Mouse (Mus musculus) small intestine, adult 2 months (tissue): ENCODE measurements around the gene Dnajc28. TPM values are rescaled to one million over a fixed set of nuclear protein-coding genes. Genes with fewer than 3 reads are reported as not detected.

Source experiments
- H3K27ac ChIP-seq: fragments of 200-500 bp; 2 replicates; pipeline ENCODE4 v1.5.1; 2012; ENCODE audit warnings: low read depth, low read length, control low read depth, inconsistent platforms; ENCODE audit not compliant: insufficient read depth
- H3K27me3 ChIP-seq: fragments of 200-500 bp; 2 replicates; pipeline ENCODE4 v1.6.1; 2012; ENCODE audit warnings: mild to moderate bottlenecking, moderate library complexity, low read length, inconsistent platforms; ENCODE audit not compliant: control insufficient read depth, insufficient read depth
- H3K36me3 ChIP-seq: fragments of 200-500 bp; 2 replicates; pipeline ENCODE4 v1.6.1; 2012; ENCODE audit warnings: mild to moderate bottlenecking, low read length, control low read depth, inconsistent platforms; ENCODE audit not compliant: control insufficient read depth, insufficient read depth
- H3K4me1 ChIP-seq: fragments of 200-500 bp; 2 replicates; pipeline ENCODE4 v1.6.1; 2012; ENCODE audit warnings: low read length, inconsistent platforms, mixed read lengths; ENCODE audit not compliant: control insufficient read depth, insufficient read depth, insufficient read length
- H3K4me3 ChIP-seq: fragments of 200-500 bp; 2 replicates; pipeline ENCODE4 v1.5.1; 2012; ENCODE audit warnings: low read depth, mild to moderate bottlenecking, control low read depth, inconsistent platforms, low read length, moderate library complexity
- CTCF ChIP-seq: fragments of 200-500 bp; IDR thresholded peaks from 2 replicates; pipeline ENCODE4 v1.5.1; 2012; ENCODE audit warnings: low read depth, mild to moderate bottlenecking, control low read depth, inconsistent platforms, low read length, moderate library complexity, mixed read lengths; ENCODE audit not compliant: insufficient replicate concordance, insufficient read length; ENCODE audit errors: extremely low read depth
- POLR2A ChIP-seq: fragments of 200-500 bp; IDR thresholded peaks from 2 replicates; pipeline ENCODE4 v1.6.1; 2012; ENCODE audit warnings: low read depth, mild to moderate bottlenecking, control low read depth, inconsistent platforms, low read length, moderate library complexity
- WGBS: fragments of 180-500 bp; shearing (Covaris S2); methylation state at CpG from one replicate; pipeline ENCODE4 v1.1.7; 2018; 5-methylcytosine and 5-hydroxymethylcytosine counted together
- polyA plus RNA-seq: library from polyadenylated mRNA; depleted of rRNA; stranded (reverse); fragments of >200 nt; gene quantifications from 2 replicates; pipeline ENCODE4 v1.2.3, GENCODE M21; 2012

Gene Dnajc28
- polyA plus RNA-seq, 1 experiment, result 0.47 TPM

DNA sequence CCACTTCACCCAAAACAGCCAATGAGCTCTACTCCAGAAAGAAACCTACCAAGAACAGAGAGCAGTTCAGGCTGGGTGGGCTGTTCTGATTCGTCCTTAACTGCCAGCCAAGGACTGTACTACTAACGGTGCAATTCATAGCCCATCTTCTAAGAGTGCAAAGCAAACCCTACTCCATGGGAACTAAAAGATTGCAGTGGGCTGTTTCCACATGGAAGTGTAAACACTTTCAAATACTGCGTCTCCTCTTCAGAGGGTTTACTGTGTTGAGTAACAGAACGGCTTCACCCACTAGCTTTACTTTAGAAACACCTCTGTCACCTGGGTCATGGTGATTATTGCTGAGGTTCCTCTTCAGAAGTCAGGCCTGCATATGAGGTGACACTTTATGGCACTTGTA lies 17.7 kb downstream of the Dnajc28 start:
- no peaks in the 10 kb centered on the region for H3K27me3 ChIP-seq
- H3K27ac ChIP-seq, result no peak overlapping the region
- TF ChIP-seq CTCF (no peak), POLR2A (no peak)
- H3K36me3 ChIP-seq, result no peaks in the 10 kb centered on the region
- H3K4me3 ChIP-seq, result no peak overlapping the region
- no peaks in the 10 kb centered on the region; the same call in 1 of the 2 replicates for H3K4me1 ChIP-seq
- WGBS, result 31% methylated on average over 4 of the region's 4 CpGs

DNA sequence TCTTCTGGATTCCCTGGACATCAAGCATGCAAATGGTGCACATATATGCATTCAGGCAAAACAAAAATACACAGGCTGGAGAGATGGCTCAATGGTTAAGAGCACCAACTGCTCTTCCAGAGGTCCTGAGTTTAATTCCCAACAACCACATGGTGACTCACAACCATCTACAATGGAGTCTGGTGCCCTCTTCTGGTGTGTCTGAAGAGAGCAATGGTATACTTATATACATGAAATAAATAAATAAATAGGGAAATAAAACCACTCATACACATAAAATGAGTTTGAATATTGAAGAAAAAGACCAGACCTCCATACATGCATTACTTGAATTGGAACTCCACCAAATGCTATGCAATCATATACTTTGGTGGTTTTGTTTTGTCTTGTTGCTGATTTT lies 19.6 kb downstream of the Dnajc28 start:
- Histone ChIP-seq H3K27ac (no peak overlapping the region), H3K36me3 (0 out of 2 replicates have a peak, but pooled peaks cover 2% of the 10 kb centered on the region), H3K27me3 (no peaks in the 10 kb centered on the region), H3K4me3 (no peak overlapping the region), H3K4me1 (peaks cover 6% of the 10 kb centered on the region)
- TF ChIP-seq POLR2A, result no peak
- no peak for TF ChIP-seq CTCF

DNA sequence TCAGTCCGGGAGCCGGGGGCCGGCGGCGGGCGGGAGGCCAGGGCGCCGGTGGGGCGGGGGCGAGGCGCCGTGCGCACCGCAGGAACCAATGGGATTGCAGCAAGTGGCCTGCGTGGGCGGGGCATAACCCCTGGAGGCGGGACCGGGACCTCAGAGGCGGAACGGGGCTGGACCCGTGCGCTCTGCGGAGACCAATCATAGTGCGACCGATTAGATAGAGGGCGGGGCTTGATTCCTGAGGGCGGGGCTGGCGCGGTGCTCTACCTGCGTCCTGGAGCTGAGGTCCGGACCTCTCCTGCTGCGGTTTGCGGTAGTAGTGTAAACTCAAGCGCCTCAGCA lies 21.2 kb downstream of the Dnajc28 start, which contains the start of gene Tmem50b:
Gene Tmem50b (minus strand): TSS at position 129 of the 339 bp plus-strand sequence.
- WGBS, result under 1% methylated on average over 34 of the region's 34 CpGs
- H3K4me3 ChIP-seq, result peak within 1 kb of the TSS; percentile 75
- no peaks in the 10 kb centered on the region for H3K27me3 ChIP-seq
- H3K4me1 ChIP-seq, result peaks cover 9% of the 10 kb centered on the region
- peak within 1 kb of the TSS; percentile 47 for H3K27ac ChIP-seq
- peak; percentile 80; the same call in 1 of the 2 replicates for TF ChIP-seq POLR2A
- no peak for TF ChIP-seq CTCF
- 0 out of 2 replicates have a peak, but pooled peaks cover 3% of the 10 kb centered on the region for H3K36me3 ChIP-seq

DNA sequence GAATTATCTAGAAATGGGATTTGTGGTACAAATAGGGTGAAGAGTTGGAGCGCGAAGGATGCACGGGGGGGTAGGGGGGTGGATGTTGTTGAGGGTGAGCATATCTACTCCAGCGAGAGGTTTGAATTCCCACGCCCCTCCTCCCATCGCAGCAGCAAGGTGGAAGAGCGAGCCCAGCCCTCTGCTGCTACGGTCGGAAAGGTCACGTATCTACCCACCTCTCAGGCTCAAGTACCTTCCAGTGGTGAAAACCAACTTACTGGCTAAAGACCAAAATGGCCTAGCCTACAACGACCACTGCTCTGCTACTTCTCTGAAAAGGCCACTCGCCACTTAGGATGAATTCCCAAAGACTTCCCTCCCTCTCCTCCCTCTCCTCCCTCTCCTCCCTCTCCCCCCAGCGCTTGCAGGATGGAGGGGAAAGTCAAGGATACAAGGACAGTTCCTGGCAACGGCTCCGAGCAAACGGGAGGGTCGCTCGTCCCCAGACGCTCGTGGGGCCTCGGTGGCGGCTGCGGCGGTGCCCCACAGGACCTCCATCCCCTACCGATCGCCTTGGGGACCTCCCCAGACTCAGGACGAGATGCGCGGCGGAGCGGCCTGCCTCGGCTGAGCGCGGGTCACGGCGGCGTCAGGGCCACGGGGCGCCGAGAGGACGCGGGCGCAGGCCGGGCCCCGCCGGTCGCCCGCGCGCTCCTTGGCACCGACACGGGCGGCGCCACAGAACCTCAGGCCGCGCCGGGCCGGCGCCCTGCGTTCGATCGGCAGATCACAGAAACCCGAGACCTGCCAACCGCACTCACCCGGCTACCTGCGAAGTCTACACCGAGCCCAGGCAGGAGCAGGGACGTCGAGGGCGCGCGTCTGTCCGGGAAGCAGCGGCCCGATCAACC lies 21.8 kb downstream of the Dnajc28 start:
- Histone ChIP-seq H3K4me1 (peaks cover 9% of the 10 kb centered on the region), H3K27me3 (no peaks in the 10 kb centered on the region), H3K36me3 (peaks cover 3% of the 10 kb centered on the region; the same call in 1 of the 2 replicates), H3K4me3 (peak overlapping the region; percentile 75), H3K27ac (peak overlapping the region; percentile 47)
- no peak; the same call in 1 of the 2 replicates for TF ChIP-seq POLR2A
- TF ChIP-seq CTCF, result no peak
- WGBS, result under 1% methylated on average over 75 of the region's 75 CpGs

DNA sequence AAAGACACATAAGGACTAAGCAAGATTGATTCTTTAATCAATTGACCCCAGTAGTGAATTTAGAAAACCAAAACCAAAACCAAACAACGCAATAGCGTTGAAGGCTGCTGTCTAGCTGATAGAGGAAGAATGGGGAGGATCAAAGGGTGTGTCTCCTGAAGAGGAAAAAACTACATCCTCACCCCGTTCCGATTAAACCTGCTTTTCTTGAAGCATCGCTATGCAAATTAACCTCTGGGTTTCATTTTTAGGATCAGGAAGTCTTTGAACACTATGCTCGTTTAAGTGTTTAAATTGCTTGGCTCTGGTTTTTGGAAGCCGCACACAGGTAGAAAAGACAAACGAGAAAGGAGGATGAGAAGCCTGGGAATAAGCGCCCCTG lies 22.4 kb downstream of the Dnajc28 start:
- WGBS, result 4% methylated on average over 9 of the region's 9 CpGs
- H3K4me1 ChIP-seq, result peaks cover 9% of the 10 kb centered on the region
- H3K36me3 ChIP-seq, result peaks cover 3% of the 10 kb centered on the region; the same call in 1 of the 2 replicates
- TF ChIP-seq POLR2A, result no peak
- no peak for TF ChIP-seq CTCF
- no peaks in the 10 kb centered on the region for H3K27me3 ChIP-seq
- peak overlapping the region; percentile 47 for H3K27ac ChIP-seq
- peak overlapping the region; percentile 75 for H3K4me3 ChIP-seq

DNA sequence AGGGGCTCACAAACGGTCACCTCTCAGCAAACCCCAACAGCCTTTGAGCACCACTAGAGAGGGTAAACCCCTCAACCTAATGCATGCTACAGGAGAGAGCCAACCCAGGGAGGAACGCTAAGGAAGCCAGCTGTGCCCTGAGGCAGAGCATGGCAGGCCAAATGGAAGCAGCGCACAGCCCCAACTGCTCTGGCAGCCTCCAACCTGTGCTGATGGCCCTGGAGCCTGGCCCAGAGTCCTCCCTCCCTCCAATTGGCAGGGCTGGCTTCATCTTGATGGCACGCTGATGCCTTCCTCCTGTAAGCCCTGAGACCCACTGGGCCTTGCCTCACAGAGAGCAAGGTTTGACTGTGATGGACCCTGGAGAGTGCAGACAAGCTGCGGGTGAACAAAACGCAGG lies 23.8 kb downstream of the Dnajc28 start:
- no peak overlapping the region for H3K4me3 ChIP-seq
- TF ChIP-seq CTCF, result no peak
- no peak for TF ChIP-seq POLR2A

DNA sequence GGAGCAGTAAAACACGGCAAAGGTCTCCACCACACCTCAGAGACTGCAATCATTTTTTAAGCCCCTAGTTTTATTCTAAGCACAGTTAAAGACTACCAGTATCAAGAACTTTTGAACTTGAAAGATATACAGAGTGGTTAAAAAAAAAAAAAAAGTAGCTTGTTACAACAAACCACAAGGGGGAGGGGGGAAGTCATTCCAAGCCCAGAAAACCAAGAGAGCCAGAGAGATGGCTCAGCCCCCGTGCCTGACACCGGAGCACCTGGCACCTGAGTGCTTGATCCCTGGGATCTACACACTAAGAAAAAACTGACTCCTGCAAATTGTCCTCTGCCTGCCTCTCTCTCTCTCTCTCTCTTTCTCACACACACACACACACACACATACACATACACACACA lies 25.6 kb downstream of the Dnajc28 start:
- H3K27me3 ChIP-seq, result no peaks in the 10 kb centered on the region
- H3K4me1 ChIP-seq, result peaks cover 11% of the 10 kb centered on the region
- H3K4me3 ChIP-seq, result no peak overlapping the region
- TF ChIP-seq POLR2A, result no peak
- TF ChIP-seq CTCF, result no peak
- H3K36me3 ChIP-seq, result peaks cover 3% of the 10 kb centered on the region; the same call in 1 of the 2 replicates
- 69% methylated on average over 3 of the region's 3 CpGs for WGBS
- no peak overlapping the region for H3K27ac ChIP-seq

More for the DNA sequence above, 23.8 kb downstream of the Dnajc28 start:
- Histone ChIP-seq H3K4me1 (peaks cover 11% of the 10 kb centered on the region), H3K27me3 (no peaks in the 10 kb centered on the region), H3K27ac (no peak overlapping the region), H3K36me3 (peaks cover 3% of the 10 kb centered on the region; the same call in 1 of the 2 replicates)
- 89% methylated on average over 6 of the region's 6 CpGs for WGBS
